Mouse (Mus musculus) liver, adult (tissue): ENCODE measurements at regions not wholly inside any gene's neighbourhood (a gene's known extent, or its start where the extent isn't known, plus 50 kb on each side); places are given as distances from the start of the nearest gene placed in this dataset.

ENCODE experiments used
- GATA4 ChIP-seq: IDR thresholded peaks from 2 replicates; pipeline ENCODE4 v1.6.1; 2014; ENCODE audit warnings: mild to moderate bottlenecking, low read length; ENCODE audit not compliant: insufficient replicate concordance

DNA sequence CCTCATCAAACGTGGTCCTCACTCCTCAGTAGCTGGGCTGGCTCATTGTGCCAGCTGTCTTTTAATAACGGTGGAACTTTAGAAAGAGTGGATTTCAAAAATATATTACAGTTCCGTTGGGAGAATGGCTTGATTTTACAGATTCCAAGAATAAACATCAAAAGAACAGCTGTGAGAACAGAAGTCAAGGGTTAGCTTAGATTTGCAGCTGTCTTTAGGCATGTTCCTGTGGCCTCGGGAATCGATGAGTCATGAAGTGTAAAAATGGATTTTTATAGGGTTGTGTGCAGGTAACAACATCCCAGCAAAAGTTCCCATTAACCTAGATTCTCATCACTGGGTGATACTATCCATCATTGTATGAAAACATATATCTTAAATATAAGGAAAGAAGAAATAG is 152.4 kb downstream of the Edn1 start:
- TF ChIP-seq GATA4 = no peak

DNA sequence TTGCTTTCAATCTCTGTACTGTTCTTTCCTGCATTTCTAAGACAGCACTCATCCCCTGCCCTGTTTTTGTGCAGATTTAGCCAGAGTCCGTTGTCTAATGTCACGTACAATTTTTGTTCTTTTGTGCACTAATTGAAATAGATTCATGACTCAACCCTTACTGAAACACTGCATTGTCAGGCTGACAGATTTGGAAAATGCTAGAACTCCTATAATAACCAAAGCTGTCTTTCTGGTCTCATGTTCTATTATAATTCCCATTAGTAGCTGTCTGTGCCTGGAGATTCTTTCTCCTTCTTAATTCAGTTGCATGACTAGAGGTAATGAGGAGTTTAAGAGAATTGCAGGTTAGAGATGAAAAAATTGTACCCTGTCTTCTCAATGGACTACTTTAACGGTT is 158.6 kb downstream of the Edn1 start:
- TF ChIP-seq GATA4 = no peak

DNA sequence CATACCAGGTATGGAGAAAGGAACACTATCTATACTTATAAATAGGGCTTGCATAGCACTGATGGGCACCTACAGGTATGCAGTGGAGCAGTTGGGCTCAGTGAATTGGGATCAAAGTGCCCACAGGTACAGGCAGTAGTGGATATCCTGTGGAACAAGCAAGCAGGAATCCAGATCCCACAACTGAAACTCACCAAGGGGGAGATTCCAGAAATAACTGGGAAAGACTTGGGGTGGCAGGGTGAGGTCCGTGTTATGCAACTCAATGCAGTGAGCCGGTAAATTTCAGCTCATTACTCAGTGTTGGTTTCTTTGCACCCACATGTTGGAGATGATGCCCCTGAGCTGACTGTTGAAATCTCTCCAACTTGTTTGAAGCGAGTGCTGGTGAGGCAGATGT is 177.5 kb downstream of the Edn1 start:
- no peak for TF ChIP-seq GATA4

DNA sequence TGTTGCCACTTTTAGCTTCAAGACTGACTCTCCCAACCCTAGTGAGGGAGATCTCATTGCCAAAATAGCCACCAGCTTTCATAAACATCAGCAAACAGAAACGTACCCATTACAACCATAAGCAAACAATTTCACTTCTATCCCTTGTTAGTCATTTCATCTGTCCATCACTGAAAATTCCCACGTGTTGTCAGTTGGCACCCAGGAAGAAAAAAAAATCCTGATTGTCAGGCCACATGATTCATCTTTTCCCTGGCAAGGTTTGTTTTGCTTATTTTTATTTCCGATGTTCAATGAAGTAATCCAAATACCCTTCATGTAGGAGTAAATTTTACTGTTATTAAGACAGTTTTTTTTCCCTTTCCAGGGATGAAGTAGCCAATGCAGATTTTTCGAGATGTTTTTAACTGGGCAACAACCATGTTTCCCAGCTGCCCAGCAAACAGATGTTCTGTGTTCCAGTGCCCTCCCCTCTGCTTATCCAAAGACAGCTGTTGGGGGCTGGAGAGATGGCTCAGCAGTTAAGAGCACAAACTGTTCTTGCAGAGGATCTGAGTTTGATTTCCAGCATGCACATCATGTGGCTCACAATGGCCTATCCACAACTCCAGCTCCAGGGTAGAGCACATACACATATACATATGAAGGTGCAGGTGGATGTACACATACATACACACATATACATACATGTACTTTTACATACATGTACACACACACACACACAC is 189.3 kb upstream of the Phactr1 start:
- no peak for TF ChIP-seq GATA4

DNA sequence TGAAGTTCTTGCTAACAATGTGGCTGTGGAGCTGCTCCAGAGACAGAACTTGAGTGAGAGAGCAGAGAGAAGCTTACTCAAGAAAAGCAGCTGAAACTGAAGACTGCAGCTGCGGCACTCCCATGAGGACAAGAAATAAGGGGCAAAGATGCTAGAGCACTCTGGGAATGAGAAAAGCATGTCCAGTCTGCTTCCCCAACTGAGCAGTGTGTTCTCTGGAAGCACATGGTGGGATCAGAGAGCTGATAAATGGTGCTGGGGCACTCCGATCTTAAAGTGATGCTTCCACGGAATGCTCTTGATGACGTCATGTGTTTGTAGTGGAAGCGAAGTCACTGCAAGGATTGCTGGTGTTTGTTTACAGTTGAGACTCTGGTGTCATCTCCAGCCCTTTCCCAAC is 186.1 kb upstream of the Phactr1 start:
- TF ChIP-seq GATA4 = no peak

DNA sequence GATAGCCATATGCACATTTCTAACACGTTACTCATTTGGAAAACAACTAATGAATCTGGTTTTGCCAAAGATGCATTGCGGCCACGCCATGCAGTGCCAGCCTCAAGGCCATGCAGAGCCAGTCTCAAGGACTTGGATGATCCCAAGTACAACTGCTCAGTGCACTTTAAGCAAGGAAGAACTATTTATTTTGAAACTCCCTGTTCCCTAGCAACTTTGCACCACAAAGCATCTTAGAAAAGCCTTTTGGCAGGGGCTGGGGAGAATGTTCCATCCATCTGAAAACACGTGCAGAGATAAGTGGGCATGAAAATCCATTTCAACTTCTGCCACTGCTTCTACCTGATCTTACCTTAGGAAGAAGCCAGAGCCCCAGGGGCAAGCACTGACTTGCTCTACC is 182.1 kb upstream of the Phactr1 start:
- TF ChIP-seq GATA4 = no peak

DNA sequence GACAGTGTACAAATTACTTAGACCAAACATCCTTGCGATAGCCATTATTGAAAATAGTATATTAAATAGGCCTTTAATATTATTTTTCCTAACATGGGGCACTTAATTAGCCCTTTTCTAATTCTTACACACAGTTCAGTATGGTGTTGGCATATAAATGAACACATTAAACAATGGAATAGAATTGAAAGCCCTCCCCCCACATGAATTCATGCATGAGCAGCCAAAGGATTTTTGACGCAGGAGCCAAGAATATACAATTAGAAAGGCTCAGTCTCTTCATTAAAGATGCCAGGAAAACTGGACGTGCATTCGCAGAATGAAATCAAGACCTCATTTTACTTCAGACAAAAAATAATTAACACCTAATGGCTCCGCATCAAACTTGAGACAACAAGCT is 172.9 kb upstream of the Phactr1 start:
- no peak for TF ChIP-seq GATA4

DNA sequence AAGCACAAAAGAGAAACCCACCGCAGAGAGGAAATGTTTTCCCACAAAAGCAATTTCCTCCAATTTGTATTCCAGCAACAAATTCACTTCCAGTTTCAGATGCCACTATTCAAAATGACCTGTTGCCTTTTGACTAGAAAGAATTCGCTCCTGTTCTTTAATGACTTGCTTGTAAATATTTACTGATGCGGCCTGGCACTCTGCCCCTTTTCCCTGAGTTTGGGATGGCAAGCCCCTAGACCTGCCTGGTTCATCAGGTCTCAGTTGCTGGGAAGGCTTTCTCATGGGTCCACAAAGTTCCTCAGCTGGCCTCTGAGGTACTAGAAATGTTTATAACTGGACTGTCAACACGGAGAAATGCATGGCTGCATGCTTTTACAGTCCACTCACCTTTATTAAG is 161.7 kb upstream of the Phactr1 start:
- no peak for TF ChIP-seq GATA4

DNA sequence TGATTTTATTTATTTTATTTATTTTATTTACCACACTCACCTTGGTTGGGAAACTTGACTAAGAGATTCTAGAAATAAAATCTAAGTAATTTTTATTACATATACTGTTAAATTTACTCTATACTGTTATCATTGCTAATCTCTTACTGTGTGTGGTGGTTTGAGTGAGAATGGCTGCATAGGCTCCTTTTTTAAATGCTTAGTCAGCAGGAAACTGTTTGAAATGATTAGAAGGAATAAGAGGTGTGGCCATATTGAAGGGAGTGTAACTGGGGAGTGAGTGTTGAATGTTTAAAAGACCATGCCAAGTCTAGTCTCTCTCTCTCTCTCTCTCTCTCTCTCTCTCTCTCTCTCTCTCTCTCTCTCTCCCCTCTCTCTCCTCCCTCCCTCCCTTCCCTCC is 157.9 kb upstream of the Phactr1 start:
- TF ChIP-seq GATA4 = no peak

DNA sequence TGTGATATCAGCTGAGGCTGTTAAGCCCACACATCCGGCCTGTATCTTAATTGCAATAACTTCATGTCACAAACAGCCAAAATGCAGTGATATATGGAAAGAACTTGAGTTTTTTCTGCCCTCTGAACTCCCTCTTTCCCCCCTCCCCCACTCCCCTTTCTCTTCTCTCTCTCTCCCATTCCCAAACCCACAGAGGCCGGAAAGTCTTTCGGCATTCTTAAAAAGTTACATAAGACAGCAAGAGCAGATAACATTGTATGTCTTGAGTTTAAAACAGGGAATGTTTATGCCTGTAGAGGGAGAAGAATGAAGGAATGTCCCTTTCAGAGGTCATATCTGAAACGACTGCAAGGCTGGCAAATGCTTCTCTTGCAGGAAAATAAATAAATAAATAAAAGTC is 154.3 kb upstream of the Phactr1 start:
- TF ChIP-seq GATA4 = no peak; the same call in 1 of the 2 replicates

DNA sequence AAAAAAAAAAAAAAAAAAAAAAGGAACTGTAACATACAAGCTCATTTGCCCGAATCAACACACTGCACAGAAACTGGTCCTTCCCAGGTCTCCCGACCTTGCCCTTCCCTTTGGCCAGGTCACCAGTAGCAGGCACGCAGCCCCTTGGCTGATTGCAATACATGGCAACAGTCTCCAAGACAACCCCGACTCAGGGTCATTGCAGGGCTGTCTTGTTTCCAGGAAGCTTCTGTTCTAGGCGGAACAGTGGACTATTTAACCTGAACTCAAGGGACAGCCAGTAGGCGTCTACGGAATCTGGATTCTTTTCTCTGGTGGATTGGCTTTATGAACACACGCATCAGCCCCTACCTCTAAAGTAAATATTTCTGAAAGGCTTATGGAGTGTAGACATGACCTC is 153.5 kb upstream of the Phactr1 start:
- TF ChIP-seq GATA4 = peak; percentile 30; the same call in 1 of the 2 replicates

DNA sequence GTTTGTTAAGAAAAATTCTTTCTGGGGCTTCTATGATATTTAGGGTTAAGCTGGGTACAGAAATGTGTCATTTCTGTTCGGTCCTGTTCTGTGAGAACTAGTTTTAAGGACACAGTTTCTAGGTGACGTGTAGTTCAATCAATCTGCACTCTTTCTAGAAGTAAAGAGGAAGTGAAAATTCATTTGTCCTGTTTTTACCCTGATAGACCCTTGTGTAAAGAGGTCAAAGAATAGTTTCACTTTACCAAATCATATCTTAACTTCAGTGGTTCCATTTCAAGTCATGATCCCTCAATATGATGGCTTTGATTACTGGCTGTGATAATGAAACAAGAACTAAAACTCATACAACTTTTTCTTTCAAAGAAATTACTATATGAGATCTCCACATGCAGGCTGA is 152.3 kb upstream of the Phactr1 start:
- TF ChIP-seq GATA4 = no peak

DNA sequence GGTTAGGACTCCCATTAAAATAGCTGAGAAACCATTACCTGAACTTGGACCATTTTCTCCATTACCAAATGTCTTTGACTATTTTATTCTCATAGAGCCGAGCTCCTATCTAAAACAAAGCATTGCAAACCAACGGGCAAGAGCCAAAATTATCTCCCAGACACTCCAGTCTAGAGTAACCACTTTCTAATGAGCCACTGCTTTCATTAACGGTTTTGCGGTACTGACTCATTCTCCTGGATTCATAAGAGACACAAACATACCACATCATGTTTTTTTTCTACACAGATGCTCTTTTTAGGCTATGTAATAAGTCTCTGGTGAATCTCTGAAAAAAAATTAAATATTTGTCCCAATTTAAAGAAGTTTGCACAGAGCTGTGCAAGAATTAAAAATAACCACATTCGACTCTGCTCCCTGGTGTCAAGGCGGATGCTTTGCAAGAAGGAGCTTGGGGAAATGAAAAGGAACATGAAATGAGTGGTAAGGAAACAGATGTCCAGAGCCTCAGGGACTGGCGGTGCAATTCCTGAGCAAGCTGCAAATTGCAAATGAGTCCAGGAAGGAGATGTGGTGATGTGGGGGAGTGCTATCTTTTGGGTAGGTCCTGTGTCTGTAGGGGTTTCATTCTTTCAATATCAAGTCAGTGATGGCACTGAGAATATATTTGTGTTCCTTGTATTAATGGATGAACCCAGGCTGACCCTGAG is 143.8 kb upstream of the Phactr1 start:
- no peak for TF ChIP-seq GATA4

DNA sequence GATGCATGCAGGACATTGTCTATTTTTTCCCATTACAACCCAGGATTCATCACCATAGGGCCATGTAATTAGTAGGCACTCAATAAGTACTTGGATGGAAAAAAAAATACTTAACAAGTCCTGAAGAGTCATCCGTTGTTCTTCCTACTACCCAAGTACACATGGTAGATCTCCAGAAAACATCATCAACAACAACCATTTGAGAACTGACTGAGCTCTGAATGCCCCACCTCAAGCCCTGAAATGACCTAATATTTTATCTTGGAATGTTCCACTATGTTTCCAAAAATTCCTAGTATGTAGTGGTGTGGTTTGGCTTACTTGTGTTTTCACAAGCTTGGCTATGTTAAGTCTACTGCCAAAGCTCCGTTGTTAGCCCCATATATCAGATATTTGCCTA is 142.4 kb upstream of the Phactr1 start:
- no peak for TF ChIP-seq GATA4

DNA sequence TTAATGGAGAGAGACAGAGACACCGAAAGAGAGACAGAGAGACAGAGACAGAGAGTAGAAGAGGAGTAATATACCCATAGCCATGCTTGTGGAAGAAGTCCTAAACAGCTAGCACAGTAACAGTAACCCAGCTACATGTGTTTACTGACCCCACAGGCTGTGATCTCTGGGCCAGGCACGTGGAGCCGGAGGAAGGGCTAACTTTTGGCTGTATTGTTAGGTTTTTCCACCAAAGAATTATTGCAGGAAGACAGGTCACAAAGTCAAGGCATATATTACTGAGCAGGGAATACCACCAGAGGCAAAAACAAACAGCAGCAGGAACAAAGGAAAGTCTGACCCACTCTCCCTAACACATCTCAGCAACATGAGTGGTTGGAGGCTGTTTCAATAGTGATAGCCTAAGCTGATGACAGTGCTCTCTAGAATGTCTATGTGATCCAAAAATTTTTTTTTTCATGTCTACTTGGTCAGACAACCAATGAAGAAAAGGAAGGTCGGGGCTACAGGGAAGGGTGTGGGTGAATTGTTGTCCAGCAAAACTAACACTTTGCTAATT is 135.8 kb upstream of the Phactr1 start:
- TF ChIP-seq GATA4 = no peak

DNA sequence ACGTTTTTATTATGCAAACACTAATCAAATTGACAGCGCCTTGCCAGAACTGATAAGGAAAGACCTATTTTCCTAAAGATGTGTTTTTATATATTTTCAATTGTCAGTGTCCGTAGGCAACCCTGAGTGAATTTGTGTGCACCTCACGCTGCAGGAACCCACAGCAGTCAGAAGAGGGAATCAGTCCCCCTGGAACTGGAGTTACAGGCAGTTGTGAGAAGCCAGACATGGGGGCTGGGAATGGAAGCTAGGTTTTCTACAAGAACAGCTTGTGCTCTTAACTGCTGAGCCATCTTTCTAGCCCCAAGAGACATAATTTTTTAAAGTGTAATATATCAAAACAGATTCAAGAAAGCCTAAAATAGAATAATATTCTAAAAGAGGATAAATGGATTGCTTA is 134.0 kb upstream of the Phactr1 start:
- no peak for TF ChIP-seq GATA4
